Mouse (Mus musculus) right cerebral cortex, adult 18-20 months (tissue): ENCODE measurements around the gene Ublcp1.
"Not testable (repeated sequence)": the region's sequence is repeated elsewhere in the genome, so short reads cannot be mapped to it uniquely, and the experiment has no call there.

Experiments
- DNase-seq: peaks from one replicate; pipeline ENCODE4 v3.0.0; 2022; ENCODE audit warnings: mixed read lengths

The Ublcp1 gene

GRCm38 (mm10) chr11:44489117-44489516 is 18.8 kb upstream of the Ublcp1 start:
- no peak for DNase-seq

GRCm38 (mm10) chr11:44485089-44485736 is 14.9 kb upstream of the Ublcp1 start:
- DNase-seq: no peak

- no peak for DNase-seq
Measured at GRCm38 (mm10) chr11:44480246-44480645, 9.9 kb upstream of the Ublcp1 start.

- no peak for DNase-seq
Measured at GRCm38 (mm10) chr11:44478382-44478781, 8.1 kb upstream of the Ublcp1 start.

- no peak for DNase-seq
Measured at GRCm38 (mm10) chr11:44476445-44476844, 6.1 kb upstream of the Ublcp1 start.

GRCm38 (mm10) chr11:44475467-44475866 is 5.2 kb upstream of the Ublcp1 start:
- DNase-seq: no peak

- no peak for DNase-seq
Measured at GRCm38 (mm10) chr11:44471337-44471995, 1.2 kb upstream of the Ublcp1 start.

GRCm38 (mm10) chr11:44469646-44470431 is 459 bp downstream of the Ublcp1 start:
- DNase-seq: no peak

GRCm38 (mm10) chr11:44468306-44468790 is 1.9 kb downstream of the Ublcp1 start:
- DNase-seq: no peak

- no peak for DNase-seq
Measured at GRCm38 (mm10) chr11:44466949-44467442, 3.3 kb downstream of the Ublcp1 start.

- no peak for DNase-seq
Measured at GRCm38 (mm10) chr11:44461493-44461892, 8.8 kb downstream of the Ublcp1 start.

- DNase-seq: peak; percentile 27
Measured at GRCm38 (mm10) chr11:44453423-44453822, 16.9 kb downstream of the Ublcp1 start.

- DNase-seq: not testable (repeated sequence)
Measured at GRCm38 (mm10) chr11:44452016-44452415, 18.3 kb downstream of the Ublcp1 start.

- no peak for DNase-seq
Measured at GRCm38 (mm10) chr11:44451046-44451445, 19.3 kb downstream of the Ublcp1 start.

- DNase-seq: no peak
Measured at GRCm38 (mm10) chr11:44437786-44438185, 32.5 kb downstream of the Ublcp1 start.

- no peak for DNase-seq
Measured at GRCm38 (mm10) chr11:44430036-44430435, 40.3 kb downstream of the Ublcp1 start.

GRCm38 (mm10) chr11:44427951-44428350 is 42.3 kb downstream of the Ublcp1 start:
- DNase-seq: no peak

- no peak for DNase-seq
Measured at GRCm38 (mm10) chr11:44425626-44426025, 44.7 kb downstream of the Ublcp1 start.

- no peak for DNase-seq
Measured at GRCm38 (mm10) chr11:44425006-44425405, 45.3 kb downstream of the Ublcp1 start.

GRCm38 (mm10) chr11:44423955-44424354 is 46.3 kb downstream of the Ublcp1 start:
- no peak for DNase-seq

- DNase-seq: no peak
Measured at GRCm38 (mm10) chr11:44423261-44423660, 47.0 kb downstream of the Ublcp1 start.

- no peak for DNase-seq
Measured at GRCm38 (mm10) chr11:44422337-44423111, 47.8 kb downstream of the Ublcp1 start.

- DNase-seq: no peak
Measured at GRCm38 (mm10) chr11:44417403-44417802, 52.9 kb downstream of the Ublcp1 start.
